Mouse (Mus musculus): Measurements from ENCODE around the gene Anks6. TPM values are rescaled to one million over a fixed set of nuclear protein-coding genes. Genes with fewer than 3 reads are reported as not detected.

Anks6 gene
- total and polyA plus RNA-seq, 2 experiments from 2014 or later: 3.0 to 11.1 TPM

GRCm38 (mm10) chr4:46986054-46986453 is 71.2 kb downstream of the Anks6 start:
- DNase-seq (ENCODE audit: low spot score) (no peak), ATAC-seq (no peak)
- no peak overlapping the region for H3K9ac ChIP-seq (replicated peaks; ENCODE audit: low read length)

GRCm38 (mm10) chr4:46982912-46983311 is 74.3 kb downstream of the Anks6 start:
- WGBS: 78% methylated on average over 5 of the region's 5 CpGs
- Histone ChIP-seq H3K9ac (replicated peaks; ENCODE audit: low read length) (no peak overlapping the region), H3K27me3 (ENCODE audit: insufficient read depth, low read length) (no peaks in the 10 kb centered on the region), H3K27ac (no peak overlapping the region), H3K4me3 (ENCODE audit: low read length) (no peak overlapping the region), H3K36me3 (ENCODE audit: insufficient read depth, low read length) (no peaks in the 10 kb centered on the region), H3K4me1 (ENCODE audit: insufficient read depth, low read length) (peaks cover 5% of the 10 kb centered on the region; the same call in 1 of the 2 replicates), H3K4me2 (ENCODE audit: low read depth, low read length) (no peak overlapping the region), H3K9me3 (ENCODE audit: low read length) (no peaks in the 10 kb centered on the region)
- ATAC-seq (no peak), DNase-seq (ENCODE audit: low spot score) (no peak)
- TF ChIP-seq CTCF (IDR thresholded peaks at IDR 0.05; ENCODE audit: low read depth): no peak

More at GRCm38 (mm10) chr4:46986054-46986453, 71.2 kb downstream of the Anks6 start:
- Histone ChIP-seq H3K27me3 (ENCODE audit: insufficient read depth, low read length) (no peaks in the 10 kb centered on the region), H3K4me2 (ENCODE audit: low read depth, low read length) (no peak overlapping the region), H3K4me3 (ENCODE audit: low read length) (no peak overlapping the region), H3K4me1 (ENCODE audit: insufficient read depth, low read length) (peaks cover 16% of the 10 kb centered on the region; the same call in 1 of the 2 replicates), H3K9me3 (ENCODE audit: low read length) (no peaks in the 10 kb centered on the region), H3K27ac (no peak overlapping the region), H3K36me3 (ENCODE audit: insufficient read depth, low read length) (no peaks in the 10 kb centered on the region)
- TF ChIP-seq CTCF (IDR thresholded peaks at IDR 0.05; ENCODE audit: low read depth): no peak

- TF ChIP-seq CTCF (IDR thresholded peaks at IDR 0.05; ENCODE audit: low read depth): no peak
- Histone ChIP-seq H3K36me3 (ENCODE audit: insufficient read depth, low read length) (no peaks in the 10 kb centered on the region), H3K9me3 (ENCODE audit: low read length) (no peaks in the 10 kb centered on the region), H3K4me1 (ENCODE audit: insufficient read depth, low read length) (peaks cover 5% of the 10 kb centered on the region), H3K27ac (no peak overlapping the region), H3K4me3 (ENCODE audit: low read length) (no peak overlapping the region), H3K9ac (replicated peaks; ENCODE audit: low read length) (no peak overlapping the region), H3K4me2 (ENCODE audit: low read depth, low read length) (no peak overlapping the region), H3K27me3 (ENCODE audit: insufficient read depth, low read length) (no peaks in the 10 kb centered on the region)
- WGBS: 71% methylated on average over 4 of the region's 4 CpGs
- no peak for DNase-seq (ENCODE audit: low spot score)
- ATAC-seq: no peak
Observed at GRCm38 (mm10) chr4:46982094-46982493, 75.1 kb downstream of the Anks6 start.

GRCm38 (mm10) chr4:46978371-46978770 is 78.9 kb downstream of the Anks6 start:
- Histone ChIP-seq H3K27ac (no peak overlapping the region), H3K4me2 (ENCODE audit: low read depth, low read length) (no peak overlapping the region), H3K9ac (replicated peaks; ENCODE audit: low read length) (no peak overlapping the region), H3K4me1 (ENCODE audit: insufficient read depth, low read length) (peaks cover 8% of the 10 kb centered on the region), H3K4me3 (ENCODE audit: low read length) (no peak overlapping the region), H3K9me3 (ENCODE audit: low read length) (no peaks in the 10 kb centered on the region), H3K36me3 (ENCODE audit: insufficient read depth, low read length) (no peaks in the 10 kb centered on the region), H3K27me3 (ENCODE audit: insufficient read depth, low read length) (no peaks in the 10 kb centered on the region)
- ATAC-seq: no peak
- WGBS: 88% methylated on average over 6 of the region's 6 CpGs
- TF ChIP-seq CTCF (IDR thresholded peaks at IDR 0.05; ENCODE audit: low read depth): 0 out of 2 replicates have a peak, but pooled peaks have one; percentile 8
- peak; percentile 24 for DNase-seq (ENCODE audit: low spot score)

- Histone ChIP-seq H3K27me3 (ENCODE audit: insufficient read depth, low read length) (no peaks in the 10 kb centered on the region), H3K36me3 (ENCODE audit: insufficient read depth, low read length) (no peaks in the 10 kb centered on the region), H3K9me3 (ENCODE audit: low read length) (no peaks in the 10 kb centered on the region), H3K4me3 (ENCODE audit: low read length) (no peak overlapping the region), H3K4me1 (ENCODE audit: insufficient read depth, low read length) (peaks cover 8% of the 10 kb centered on the region), H3K9ac (replicated peaks; ENCODE audit: low read length) (no peak overlapping the region), H3K4me2 (ENCODE audit: low read depth, low read length) (no peak overlapping the region), H3K27ac (no peak overlapping the region)
- no peak for ATAC-seq
- no peak for TF ChIP-seq CTCF (IDR thresholded peaks at IDR 0.05; ENCODE audit: low read depth)
- WGBS: 86% methylated on average over 7 of the region's 7 CpGs
- no peak for DNase-seq (ENCODE audit: low spot score)
Observed at GRCm38 (mm10) chr4:46977161-46977560, 80.1 kb downstream of the Anks6 start.

- no peak overlapping the region for H3K9ac ChIP-seq (replicated peaks; ENCODE audit: low read length)
- ATAC-seq: no peak
- H3K9me3 ChIP-seq (ENCODE audit: low read length): no peaks in the 10 kb centered on the region
- peaks cover 8% of the 10 kb centered on the region for H3K4me1 ChIP-seq (ENCODE audit: insufficient read depth, low read length)
- H3K36me3 ChIP-seq (ENCODE audit: insufficient read depth, low read length): no peaks in the 10 kb centered on the region
- H3K4me3 ChIP-seq (ENCODE audit: low read length): no peak overlapping the region
- no peak overlapping the region; the same call in 1 of the 2 replicates for H3K27ac ChIP-seq
- WGBS: 54% methylated on average over 11 of the region's 11 CpGs
- no peak for TF ChIP-seq CTCF (IDR thresholded peaks at IDR 0.05; ENCODE audit: low read depth)
- DNase-seq (ENCODE audit: low spot score): peak; percentile 17
- no peak overlapping the region for H3K4me2 ChIP-seq (ENCODE audit: low read depth, low read length)
- H3K27me3 ChIP-seq (ENCODE audit: insufficient read depth, low read length): no peaks in the 10 kb centered on the region
Observed at GRCm38 (mm10) chr4:46976671-46977071, 80.6 kb downstream of the Anks6 start.

- no peaks in the 10 kb centered on the region for H3K36me3 ChIP-seq (ENCODE audit: insufficient read depth, low read length)
- no peak overlapping the region for H3K4me3 ChIP-seq (ENCODE audit: low read length)
- H3K4me2 ChIP-seq (ENCODE audit: low read depth, low read length): no peak overlapping the region
- H3K27ac ChIP-seq: no peak overlapping the region
- H3K9ac ChIP-seq (replicated peaks; ENCODE audit: low read length): no peak overlapping the region
- no peak for TF ChIP-seq CTCF (IDR thresholded peaks at IDR 0.05; ENCODE audit: low read depth)
- H3K27me3 ChIP-seq (ENCODE audit: insufficient read depth, low read length): no peaks in the 10 kb centered on the region
- H3K4me1 ChIP-seq (ENCODE audit: insufficient read depth, low read length): peaks cover 3% of the 10 kb centered on the region
- no peaks in the 10 kb centered on the region for H3K9me3 ChIP-seq (ENCODE audit: low read length)
- DNase-seq (ENCODE audit: low spot score) (no peak), ATAC-seq (no peak)
- WGBS: 76% methylated on average over 10 of the region's 10 CpGs
Observed at GRCm38 (mm10) chr4:46973322-46973721, 83.9 kb downstream of the Anks6 start.
